9 mouse cellular contexts compared by ENCODE assay signal in the genomic region with DNA sequence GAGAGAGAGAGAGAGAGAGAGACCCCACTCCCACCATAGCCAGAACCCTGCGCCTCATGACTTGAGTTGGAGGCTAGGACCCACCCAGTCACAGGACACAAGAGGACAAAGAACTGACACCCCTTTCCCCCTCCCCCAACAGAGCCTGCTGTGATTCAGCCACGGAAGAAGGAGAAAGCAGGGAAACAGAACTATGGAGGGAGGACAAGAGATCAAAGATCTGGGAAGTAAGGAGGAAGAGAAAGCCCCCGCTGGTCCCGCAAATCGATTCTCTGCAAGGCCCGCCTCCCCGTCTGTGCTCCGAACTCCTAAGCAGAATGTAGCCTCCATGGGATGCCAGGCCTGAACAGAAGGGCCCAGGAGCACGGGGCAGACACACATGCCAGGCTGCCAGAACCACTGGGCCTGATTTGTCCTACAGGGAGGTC. TPM values are rescaled to one million over a fixed set of nuclear protein-coding genes. Genes with fewer than 3 reads are reported as not detected.
DNase-seq lines count a peak whose midpoint lies in the region; ATAC-seq lines count a peak whose summit lies in the region.
"Had no signal": no experiment of that assay in that cellular context is flagged by ENCODE, and none has a peak within 500 bp of the region (broad histone marks: within the 10 kb centered on the region; RNA-seq: fewer than 3 reads in every experiment).

No protein-coding gene starts in this region.

- peak; percentile 90 for DNase-seq in ES-CJ7 (ENCODE audit: low read depth, low spot score)
- peak; percentile 81 for DNase-seq in brain, adult 2 months (ENCODE audit: low read depth, low spot score)
- DNase-seq in right cerebral cortex, postnatal 10 days (ENCODE audit: low spot score in 2 of 2): no peak
- no peak for DNase-seq in right cerebral cortex, adult 2 months (ENCODE audit: low spot score in 2 of 2)
- DNase-seq in left cerebral cortex, postnatal 25 days (ENCODE audit: low spot score in 2 of 2): no peak
- no peak for DNase-seq in urinary bladder, postnatal 36 days (ENCODE audit: low spot score in 2 of 2)

- peak overlapping the region; percentile 18; the same call in 1 of the 2 replicates for H3K9ac ChIP-seq in forebrain, embryonic 12.5 days
- no peak overlapping the region for H3K9ac ChIP-seq in liver, embryonic 15.5 days

- 6% methylated on average over 9 of the region's 9 CpGs for WGBS in forebrain, embryonic 12.5 days
- WGBS in liver, embryonic 15.5 days (ENCODE audit: insufficient replicate concordance): 19% methylated on average over 9 of the region's 9 CpGs

- H3K9me3 ChIP-seq in forebrain, embryonic 12.5 days: no peaks in the 10 kb centered on the region
- no peaks in the 10 kb centered on the region for H3K9me3 ChIP-seq in liver, embryonic 15.5 days (replicated peaks)

- peaks cover 43% of the 10 kb centered on the region for H3K4me1 ChIP-seq in forebrain, embryonic 12.5 days
- no peaks in the 10 kb centered on the region for H3K4me1 ChIP-seq in liver, embryonic 15.5 days (replicated peaks)

- peaks cover 10% of the 10 kb centered on the region; the same call in 1 of the 2 replicates for H3K27me3 ChIP-seq in forebrain, embryonic 12.5 days
- H3K27me3 ChIP-seq in liver, embryonic 15.5 days: peaks cover 66% of the 10 kb centered on the region

- H3K27ac ChIP-seq in forebrain, embryonic 12.5 days: peak overlapping the region; percentile 80
- H3K27ac ChIP-seq in liver, embryonic 15.5 days (replicated peaks): no peak overlapping the region

- ATAC-seq in forebrain, embryonic 12.5 days (ENCODE audit: low FRiP score): peak; percentile 65
- ATAC-seq in liver, embryonic 15.5 days (ENCODE audit: insufficient read depth): no peak
- ATAC-seq: intestine, embryonic 16.5 days had no signal

- H3K4me3 ChIP-seq in forebrain, embryonic 12.5 days (replicated peaks): no peak overlapping the region
- H3K4me3 ChIP-seq in liver, embryonic 15.5 days (replicated peaks): no peak overlapping the region

- intact Hi-C loops in left cerebral cortex, postnatal 25 days (cut with DNase I): no loop called here

- 0 out of 2 replicates have a peak overlapping the region, but pooled peaks have one; percentile 4 for H3K4me2 ChIP-seq in forebrain, embryonic 12.5 days
- peak overlapping the region; percentile 13; the same call in 1 of the 2 replicates for H3K4me2 ChIP-seq in liver, embryonic 15.5 days

- no peaks in the 10 kb centered on the region for H3K36me3 ChIP-seq in forebrain, embryonic 12.5 days (replicated peaks)
- no peaks in the 10 kb centered on the region for H3K36me3 ChIP-seq in liver, embryonic 15.5 days (replicated peaks)

RNA-seq across cellular contexts. Expression of gene Pipox, which starts 12.9 kb away (rescaled TPM):
- polyA plus RNA-seq in forebrain, embryonic 12.5 days (2016; fragmentation: Nextera tagmentation; extraction: Ambion mirVana): 14.5 and 16.5 TPM in 2 replicates
- 25.5 and 32.1 TPM in 2 replicates for polyA plus RNA-seq in liver, embryonic 15.5 days (2015; fragmentation: Nextera tagmentation; extraction: Ambion mirVana)
- total RNA-seq in left cerebral cortex, postnatal 25 days (2021): under 1 TPM; 0.69 to 0.96 TPM

RNA-seq across cellular contexts. Expression of gene Sez6, which starts 23.8 kb away (rescaled TPM):
- polyA plus RNA-seq in forebrain, embryonic 12.5 days (2016; fragmentation: Nextera tagmentation; extraction: Ambion mirVana): 54.0 and 62.2 TPM in 2 replicates
- 0.05 and 0.16 TPM in 2 replicates for polyA plus RNA-seq in liver, embryonic 15.5 days (2015; fragmentation: Nextera tagmentation; extraction: Ambion mirVana)
- 100 to 1,000 TPM; 145 to 168 TPM for total RNA-seq in left cerebral cortex, postnatal 25 days (2021)

Comparison
In these comparisons a context has a peak if more than half of its experiments do, and no peak if none do; other contexts are left out.
1. DNase-seq: peak in ES-CJ7 (single experiment) and brain, adult 2 months (single experiment); none in right cerebral cortex, postnatal 10 days (0 of 2), right cerebral cortex, adult 2 months (0 of 2), left cerebral cortex, postnatal 25 days (0 of 2) and urinary bladder, postnatal 36 days (0 of 2).
2. RNA of gene Sez6, which starts 23.8 kb away (polyA plus RNA-seq): 54.0 to 62.2 TPM in forebrain, embryonic 12.5 days; 0.05 to 0.16 TPM in liver, embryonic 15.5 days; every median in the first group is over 10 times any median in the second.